Mouse (Mus musculus) cortical plate, adult 2 months (tissue): ENCODE results near the gene Noxa1. TPM values are rescaled to one million over a fixed set of nuclear protein-coding genes. Genes with fewer than 3 reads are reported as not detected.

Source experiments
- H3K27ac ChIP-seq: fragments of 200-500 bp; 2 replicates; pipeline ENCODE4 v1.5.1; 2012; ENCODE audit warnings: low read length, control low read depth, inconsistent platforms; ENCODE audit not compliant: insufficient read depth
- H3K4me1 ChIP-seq: fragments of 200-500 bp; 2 replicates; pipeline ENCODE4 v1.6.1; 2011; ENCODE audit warnings: low read length; ENCODE audit not compliant: control insufficient read depth, insufficient read depth
- H3K4me3 ChIP-seq: fragments of 200-500 bp; 2 replicates; pipeline ENCODE4 v1.5.1; 2011; ENCODE audit warnings: mild to moderate bottlenecking, low read length, control low read depth; ENCODE audit not compliant: insufficient read depth
- CTCF ChIP-seq: fragments of 200-500 bp; IDR thresholded peaks from 2 replicates; pipeline ENCODE4 v1.5.1; 2011; ENCODE audit warnings: mild to moderate bottlenecking, control low read depth, low read length; ENCODE audit not compliant: insufficient read depth; ENCODE audit errors: extremely low read depth
- POLR2A ChIP-seq: fragments of 200-500 bp; IDR thresholded peaks from 2 replicates; pipeline ENCODE4 v1.6.1; 2011; ENCODE audit warnings: mild to moderate bottlenecking, low read length, control low read depth; ENCODE audit not compliant: insufficient read depth; ENCODE audit errors: extremely low read depth
- polyA plus RNA-seq: library from polyadenylated mRNA; depleted of rRNA; stranded (reverse); fragments of >200 nt; gene quantifications from 2 replicates; pipeline ENCODE4 v1.2.3, GENCODE M21; 2012

Noxa1 gene
- polyA plus RNA-seq, 1 experiment: not detected

DNA sequence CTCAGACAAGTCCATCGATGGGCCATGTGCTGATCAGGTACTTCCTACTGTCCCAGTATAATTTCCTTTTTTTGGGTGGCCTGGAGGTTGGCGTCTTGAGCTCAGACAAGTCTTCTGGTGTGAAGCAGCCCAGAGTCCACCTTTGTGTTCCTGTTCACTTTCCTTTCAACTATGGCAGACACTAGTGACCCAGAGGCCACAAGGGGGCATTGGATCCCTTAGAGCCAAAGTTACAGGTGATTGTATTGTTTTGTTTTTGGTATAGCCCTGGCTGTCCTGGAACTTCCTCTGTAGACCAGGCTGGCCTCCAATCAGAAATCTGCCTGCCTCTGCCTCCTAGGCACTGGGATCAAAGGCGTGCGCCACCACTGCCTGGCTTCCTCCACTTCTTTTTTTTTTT is 22.6 kb downstream of the Noxa1 start:
- TF ChIP-seq POLR2A: no peak
- no peak for TF ChIP-seq CTCF
- no peaks in the 10 kb centered on the region for H3K4me1 ChIP-seq
- no peak overlapping the region for H3K4me3 ChIP-seq
- no peak overlapping the region for H3K27ac ChIP-seq

DNA sequence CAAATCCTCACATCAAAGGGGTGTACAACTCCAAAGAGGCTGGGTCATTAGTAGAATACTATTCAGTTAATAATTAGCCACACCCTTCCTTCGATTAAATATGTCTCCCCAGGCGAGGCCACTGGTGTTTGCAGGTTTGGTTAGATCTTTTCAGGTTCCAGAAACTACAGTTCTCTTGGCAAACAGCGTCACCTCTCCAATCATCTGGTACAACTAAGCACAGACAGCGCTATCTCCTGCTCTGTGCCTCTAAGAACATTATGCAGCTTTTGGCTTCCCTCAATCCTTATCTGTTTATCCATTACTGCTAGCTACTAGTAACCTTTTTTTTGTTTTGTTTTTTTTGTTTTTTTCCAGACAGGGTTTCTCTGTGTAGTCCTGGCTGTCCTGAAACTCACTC is 25.4 kb downstream of the Noxa1 start:
- H3K4me3 ChIP-seq: no peak overlapping the region
- H3K27ac ChIP-seq: no peak overlapping the region
- TF ChIP-seq CTCF (no peak), POLR2A (no peak)
- H3K4me1 ChIP-seq: no peaks in the 10 kb centered on the region

DNA sequence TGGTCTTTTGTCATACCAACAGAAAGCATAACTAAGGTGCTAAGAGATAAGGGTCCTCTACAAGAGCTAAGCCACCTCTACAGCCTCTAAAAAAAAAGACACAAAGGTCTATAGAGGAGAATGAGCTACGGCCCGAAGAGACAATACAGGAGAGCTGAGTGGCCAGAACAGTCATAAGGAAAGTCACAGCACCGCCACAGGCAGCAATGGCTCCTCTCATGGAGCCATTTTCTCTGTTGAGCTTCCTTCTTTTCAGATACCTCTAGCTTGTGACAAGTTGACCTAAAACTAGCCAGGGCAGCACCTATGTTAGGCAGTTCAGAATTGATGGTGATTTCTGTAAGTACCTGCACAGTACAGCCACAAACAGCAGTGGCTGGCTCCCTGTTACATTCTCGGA is 28.4 kb downstream of the Noxa1 start:
- TF ChIP-seq POLR2A: no peak
- no peak for TF ChIP-seq CTCF

DNA sequence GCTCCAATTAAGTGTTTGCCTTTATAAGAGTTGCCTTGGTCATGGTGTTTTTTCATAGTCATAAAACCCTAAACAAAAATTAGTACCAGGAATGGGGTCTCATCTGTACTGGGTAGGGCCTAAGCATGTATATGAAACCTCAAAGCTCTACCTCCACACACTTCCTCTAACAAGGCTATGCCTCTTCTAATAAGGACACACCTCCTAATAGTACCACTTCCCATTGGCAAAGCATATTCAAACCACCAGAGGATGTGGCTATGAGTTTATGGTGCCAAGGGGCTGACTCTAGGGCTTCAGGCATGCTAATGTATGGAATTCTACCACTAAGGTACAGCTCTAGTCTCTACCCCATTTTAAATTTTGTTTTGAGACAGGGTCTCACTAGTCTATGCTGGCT is 29.4 kb downstream of the Noxa1 start:
- TF ChIP-seq CTCF (no peak), POLR2A (no peak)
- Histone ChIP-seq H3K27ac (no peak overlapping the region), H3K4me3 (no peak overlapping the region), H3K4me1 (no peaks in the 10 kb centered on the region)

More for the DNA sequence above, 28.4 kb downstream of the Noxa1 start:
- Histone ChIP-seq H3K27ac (no peak overlapping the region), H3K4me1 (no peaks in the 10 kb centered on the region), H3K4me3 (no peak overlapping the region)

DNA sequence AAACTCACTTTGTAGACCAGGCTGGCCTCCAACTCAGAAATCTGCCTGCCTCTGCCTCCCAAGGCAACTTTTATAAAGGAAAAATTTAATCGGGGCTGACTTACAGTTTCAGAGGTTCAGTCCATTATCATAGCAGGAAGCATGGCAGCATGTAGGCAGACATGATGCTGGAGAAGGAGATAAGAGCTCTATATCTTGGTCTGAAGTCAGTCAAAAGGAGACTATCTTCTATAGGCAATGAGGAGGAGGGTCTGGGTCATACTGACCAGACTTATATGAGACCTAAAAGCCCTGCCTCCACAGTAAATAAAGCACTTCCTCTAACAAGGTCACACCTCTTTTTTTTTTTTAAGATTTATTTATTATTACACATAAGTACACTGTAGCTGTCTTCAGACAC is 30.7 kb downstream of the Noxa1 start:
- Histone ChIP-seq H3K4me3 (no peak overlapping the region), H3K4me1 (no peaks in the 10 kb centered on the region), H3K27ac (no peak overlapping the region)
- TF ChIP-seq CTCF (no peak), POLR2A (no peak)

DNA sequence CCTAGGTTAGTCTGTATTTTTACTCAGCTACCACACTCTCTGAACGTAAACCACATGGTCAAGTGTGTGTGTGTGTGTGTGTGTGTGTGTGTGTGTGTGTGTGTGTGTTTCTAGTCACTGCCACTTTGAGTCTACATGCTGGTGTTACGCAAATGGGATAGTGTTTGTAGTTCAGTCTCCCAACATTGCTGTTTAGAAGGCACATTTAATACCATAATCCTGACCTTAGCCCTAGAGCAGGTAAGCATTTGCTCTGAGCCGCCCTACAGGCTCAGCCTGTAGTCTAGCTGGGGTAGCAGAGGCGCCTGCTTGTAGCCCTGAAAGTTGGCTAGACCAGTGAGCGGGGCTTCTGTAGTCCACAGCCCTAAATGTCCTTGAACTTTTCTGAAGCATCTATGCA is 31.4 kb downstream of the Noxa1 start:
- TF ChIP-seq POLR2A: no peak
- no peak for TF ChIP-seq CTCF
- H3K27ac ChIP-seq: no peak overlapping the region
- H3K4me3 ChIP-seq: no peak overlapping the region
- H3K4me1 ChIP-seq: no peaks in the 10 kb centered on the region

GRCm38 (mm10) chr2:25058926-25059325 is 36.0 kb downstream of the Noxa1 start:
- TF ChIP-seq POLR2A (no peak), CTCF (no peak)
- no peak overlapping the region for H3K4me3 ChIP-seq
- H3K4me1 ChIP-seq: peaks cover 2% of the 10 kb centered on the region; the same call in 1 of the 2 replicates
- H3K27ac ChIP-seq: no peak overlapping the region

- Histone ChIP-seq H3K4me3 (peak overlapping the region; percentile 99), H3K27ac (no peak overlapping the region), H3K4me1 (peaks cover 2% of the 10 kb centered on the region; the same call in 1 of the 2 replicates)
- TF ChIP-seq POLR2A: no peak
- no peak for TF ChIP-seq CTCF
Measured at GRCm38 (mm10) chr2:25055409-25056155, 39.4 kb downstream of the Noxa1 start.

- H3K27ac ChIP-seq: peak overlapping the region; percentile 92
- TF ChIP-seq CTCF: no peak
- TF ChIP-seq POLR2A: no peak
Measured at GRCm38 (mm10) chr2:25055068-25055405, 39.9 kb downstream of the Noxa1 start.

More at GRCm38 (mm10) chr2:25055068-25055405, 39.9 kb downstream of the Noxa1 start:
- Histone ChIP-seq H3K4me1 (peaks cover 2% of the 10 kb centered on the region; the same call in 1 of the 2 replicates), H3K4me3 (peak overlapping the region; percentile 99)
